Mouse (Mus musculus) layer of hippocampus, adult 9-10 months (tissue): ENCODE measurements around the gene Samt1.
"Not testable (repeated sequence)": the region's sequence is repeated elsewhere in the genome, so short reads cannot be mapped to it uniquely, and the experiment has no call there.

ENCODE experiments used
- DNase-seq: peaks from one replicate; pipeline ENCODE4 v3.0.0; 2022; ENCODE audit warnings: low spot score

Gene Samt1

DNA sequence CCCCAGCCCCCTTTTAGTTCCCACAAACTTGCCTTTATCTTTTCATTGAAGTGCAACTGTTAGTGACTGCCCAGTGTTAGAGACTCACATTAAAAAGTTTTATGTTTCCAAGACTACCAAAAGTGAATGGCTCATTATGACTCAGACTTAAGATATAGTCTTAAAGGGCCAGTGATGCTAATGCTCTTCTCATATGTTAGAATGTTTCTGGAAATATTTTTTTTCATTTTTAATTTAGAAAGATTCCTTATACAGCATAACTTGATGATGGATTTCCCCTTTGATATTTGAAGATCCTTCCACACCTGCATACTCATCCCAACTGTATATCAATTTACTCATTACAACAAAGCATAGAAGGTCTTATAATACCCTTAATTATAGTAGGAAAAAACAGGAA lies at the start of gene Samt1:
TSS of gene Samt1 (minus strand) at position 101 of the 400 bp plus-strand sequence.
- DNase-seq: not testable (repeated sequence)

DNA sequence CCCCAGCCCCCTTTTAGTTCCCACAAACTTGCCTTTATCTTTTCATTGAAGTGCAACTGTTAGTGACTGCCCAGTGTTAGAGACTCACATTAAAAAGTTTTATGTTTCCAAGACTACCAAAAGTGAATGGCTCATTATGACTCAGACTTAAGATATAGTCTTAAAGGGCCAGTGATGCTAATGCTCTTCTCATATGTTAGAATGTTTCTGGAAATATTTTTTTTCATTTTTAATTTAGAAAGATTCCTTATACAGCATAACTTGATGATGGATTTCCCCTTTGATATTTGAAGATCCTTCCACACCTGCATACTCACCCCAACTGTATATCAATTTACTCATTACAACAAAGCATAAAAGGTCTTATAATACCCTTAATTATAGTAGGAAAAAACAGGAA lies 42.5 kb upstream of the Samt1 start, which contains the start of gene Gm10057:
TSS of gene Gm10057 (minus strand) at position 101 of the 400 bp plus-strand sequence.
- not testable (repeated sequence) for DNase-seq

DNA sequence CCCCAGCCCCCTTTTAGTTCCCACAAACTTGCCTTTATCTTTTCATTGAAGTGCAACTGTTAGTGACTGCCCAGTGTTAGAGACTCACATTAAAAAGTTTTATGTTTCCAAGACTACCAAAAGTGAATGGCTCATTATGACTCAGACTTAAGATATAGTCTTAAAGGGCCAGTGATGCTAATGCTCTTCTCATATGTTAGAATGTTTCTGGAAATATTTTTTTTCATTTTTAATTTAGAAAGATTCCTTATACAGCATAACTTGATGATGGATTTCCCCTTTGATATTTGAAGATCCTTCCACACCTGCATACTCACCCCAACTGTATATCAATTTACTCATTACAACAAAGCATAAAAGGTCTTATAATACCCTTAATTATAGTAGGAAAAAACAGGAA lies 21.3 kb upstream of the Samt1 start, which contains the start of gene 4921511M17Rik:
TSS of gene 4921511M17Rik (minus strand) at position 101 of the 400 bp plus-strand sequence.
- not testable (repeated sequence) for DNase-seq

DNA sequence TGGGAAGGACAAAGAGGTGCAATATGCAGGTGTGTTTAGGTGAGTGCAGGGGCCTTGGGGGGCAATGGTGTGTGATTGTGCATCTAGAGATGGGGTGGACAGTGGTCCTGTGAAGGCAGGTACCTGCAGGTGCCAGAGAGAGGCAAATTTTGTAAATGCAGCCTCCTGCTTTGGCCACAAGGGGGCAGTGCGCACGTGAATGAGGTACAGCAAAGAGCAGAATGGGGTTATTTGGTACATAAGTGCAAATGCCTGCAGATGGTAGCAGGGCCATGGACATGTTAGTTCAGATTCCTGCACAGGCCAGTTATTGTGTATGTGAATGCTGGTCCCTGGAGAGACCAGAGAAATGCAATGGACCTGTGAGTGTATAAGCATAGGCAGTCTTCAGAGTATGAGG lies 35.5 kb downstream of the Samt1 start:
- not testable (repeated sequence) for DNase-seq

DNA sequence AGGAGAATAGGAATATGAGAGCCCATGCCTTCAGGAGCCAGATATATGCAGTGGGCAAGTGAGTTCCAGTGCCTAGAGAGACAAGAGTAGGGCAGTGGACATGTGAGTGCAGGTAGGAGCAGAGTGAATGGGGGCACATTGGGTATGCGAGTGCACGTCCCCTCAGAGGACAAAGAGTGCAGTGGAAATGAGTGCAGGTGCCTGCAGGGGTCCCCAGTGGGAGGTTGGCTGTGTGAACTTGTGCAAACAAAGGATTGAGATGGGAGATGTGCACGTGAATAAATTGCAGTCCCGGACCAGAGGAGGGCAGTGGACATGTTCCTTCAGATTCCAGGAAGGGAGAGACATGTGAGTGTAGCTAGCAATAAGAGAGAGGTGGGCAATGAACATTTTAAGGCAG lies 36.0 kb downstream of the Samt1 start:
- not testable (repeated sequence) for DNase-seq

DNA sequence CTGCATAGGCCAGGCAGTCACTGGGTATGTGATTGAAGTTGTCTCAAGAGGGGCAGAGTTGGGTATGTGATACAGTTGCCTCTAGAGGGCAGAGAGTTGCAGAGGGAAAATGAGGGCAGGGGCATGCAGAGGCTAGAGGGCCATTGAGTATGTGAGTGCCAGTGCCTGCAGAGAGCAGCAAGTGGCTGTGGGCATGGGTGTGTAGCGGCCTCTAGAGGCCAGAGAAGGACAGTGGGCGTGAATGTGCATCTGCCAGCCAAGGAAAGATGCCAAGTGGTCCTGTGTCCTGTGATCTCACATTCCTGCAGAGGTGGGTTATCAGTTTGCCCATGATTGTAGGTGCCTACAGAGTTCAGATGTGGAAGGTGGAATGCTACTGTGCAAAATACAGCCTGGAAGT lies 38.0 kb downstream of the Samt1 start:
- DNase-seq: no peak

DNA sequence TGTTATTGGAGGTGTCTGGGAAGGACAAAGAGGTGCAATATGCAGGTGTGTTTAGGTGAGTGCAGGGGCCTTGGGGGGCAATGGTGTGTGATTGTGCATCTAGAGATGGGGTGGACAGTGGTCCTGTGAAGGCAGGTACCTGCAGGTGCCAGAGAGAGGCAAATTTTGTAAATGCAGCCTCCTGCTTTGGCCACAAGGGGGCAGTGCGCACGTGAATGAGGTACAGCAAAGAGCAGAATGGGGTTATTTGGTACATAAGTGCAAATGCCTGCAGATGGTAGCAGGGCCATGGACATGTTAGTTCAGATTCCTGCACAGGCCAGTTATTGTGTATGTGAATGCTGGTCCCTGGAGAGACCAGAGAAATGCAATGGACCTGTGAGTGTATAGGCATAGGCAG lies 59.6 kb downstream of the Samt1 start:
- DNase-seq: not testable (repeated sequence)
